Mouse (Mus musculus): ENCODE data around the gene Snn. TPM values are rescaled to one million over a fixed set of nuclear protein-coding genes. Genes with fewer than 3 reads are reported as not detected.

Snn gene
- total and polyA plus RNA-seq, 3 experiments: 34.0 to 93.8 (median 53.1) TPM

DNA sequence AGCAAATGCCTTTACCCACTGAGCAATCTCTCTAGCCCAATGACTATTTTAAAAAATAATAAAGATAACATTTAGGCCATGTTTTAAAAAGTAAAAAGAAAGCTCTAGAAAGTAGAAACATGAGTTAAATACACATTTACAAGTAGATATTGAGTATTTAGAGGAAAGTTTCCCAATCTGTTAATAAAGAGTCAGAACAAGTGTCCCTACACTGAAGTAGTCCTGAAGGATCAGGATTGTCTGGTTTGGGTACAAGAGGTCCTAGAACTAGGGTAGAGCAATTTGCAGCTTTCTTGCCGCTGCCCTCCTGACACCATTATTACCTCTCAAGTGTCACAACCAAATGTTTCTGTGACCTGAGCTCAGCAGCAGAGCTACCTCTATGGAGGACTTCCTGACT is 63.4 kb downstream of the Snn start:
- dilution Hi-C loops (cut with MboI; ENCODE audit: extremely low pct_ligation_motif_present, extremely low pct_unique_long_range_greater_than_20kb, low sequenced_read_pairs) (no loop called here), in situ Hi-C loops (cut with MboI; ENCODE audit: low pct_ligation_motif_present, low pct_unique_long_range_greater_than_20kb, low sequenced_read_pairs) (no loop called here)
- Histone ChIP-seq H3K4me1 (ENCODE audit: control insufficient read depth in 1 of 2, insufficient read depth in 2 of 2) (peaks cover 3 to 34% of the 10 kb centered on the region in 2 experiments; a peak in 2 of 4 replicates), H3K27ac (ENCODE audit: insufficient read depth, low read depth) (no peak overlapping the region), H3K9ac (ENCODE audit: insufficient read depth, low read depth) (no peak overlapping the region), H3K4me3 (replicated peaks in 1 of 3; ENCODE audit: low read depth in 2 of 3, low read length in 2 of 3, poor library complexity in 1 of 3) (no peak overlapping the region), H3K79me2 (replicated peaks; ENCODE audit: control insufficient read depth, extremely low read depth, insufficient read depth, poor library complexity, severe bottlenecking) (peaks cover 61% of the 10 kb centered on the region), H3K27me3 (replicated peaks) (no peaks in the 10 kb centered on the region), H3K36me3 (replicated peaks in 1 of 2; ENCODE audit: control insufficient read depth in 1 of 2, insufficient read depth in 1 of 2, low read length in 1 of 2) (peaks cover 65 to 92% of the 10 kb centered on the region in 2 experiments), H3K9me3 (replicated peaks; ENCODE audit: low read length) (no peaks in the 10 kb centered on the region), H3K4me2 (ENCODE audit: insufficient read depth, low read depth, poor library complexity, severe bottlenecking) (no peak overlapping the region)
- no peak for TF ChIP-seq JUN (IDR thresholded peaks at IDR 0.05; ENCODE audit: insufficient read depth, low read depth, low read length)
- no peak for TF ChIP-seq USF2 (conservative IDR thresholded peaks at IDR 0.05; ENCODE audit: low read depth, low read length)
- TF ChIP-seq MAX (IDR thresholded peaks at IDR 0.05; ENCODE audit: low read length): no peak
- no peak for TF ChIP-seq TCF12 (IDR thresholded peaks at IDR 0.05; ENCODE audit: low read depth, low read length)
- no peak for TF ChIP-seq KAT2A (IDR thresholded peaks at IDR 0.05; ENCODE audit: insufficient replicate concordance, low read length)
- TF ChIP-seq CHD2 (IDR thresholded peaks at IDR 0.05; ENCODE audit: low read length): no peak
- TF ChIP-seq CTCF (conservative IDR thresholded peaks at IDR 0.05 in 1 of 2, IDR thresholded peaks at IDR 0.05 in 1 of 2; ENCODE audit: low read depth in 2 of 2, low read length in 2 of 2): no peak
- no peak for TF ChIP-seq MYC (IDR thresholded peaks at IDR 0.05; ENCODE audit: low read depth, low read length)
- no peak for TF ChIP-seq CHD1 (IDR thresholded peaks at IDR 0.05; ENCODE audit: low read depth, low read length)
- no peak for TF ChIP-seq HCFC1 (IDR thresholded peaks at IDR 0.05; ENCODE audit: low read depth, low read length)
- TF ChIP-seq NELFE (IDR thresholded peaks at IDR 0.05; ENCODE audit: low read depth, low read length): no peak
- no peak for TF ChIP-seq BHLHE40 (IDR thresholded peaks at IDR 0.05; ENCODE audit: low read depth, low read length)
- TF ChIP-seq E2F4 (IDR thresholded peaks at IDR 0.05; ENCODE audit: insufficient replicate concordance, low read depth, low read length): no peak
- no peak for TF ChIP-seq MEF2A (IDR thresholded peaks at IDR 0.05; ENCODE audit: borderline replicate concordance, low read depth, low read length)
- TF ChIP-seq POLR2A (IDR thresholded peaks at IDR 0.05; ENCODE audit: low read depth, low read length): no peak
- DNase-seq (ENCODE audit: extremely low read depth): no peak

Other genes starting within 250 kb of the Snn start
- gene Gm11172, start 248.0 kb upstream of the Snn start, total RNA-seq (2012; rRNA removed): not detected in 2 replicates
- gene Gm11172, start 248.0 kb upstream of the Snn start, total RNA-seq (2014; rRNA removed): not detected in 2 replicates
- gene Gm11172, start 248.0 kb upstream of the Snn start, polyA plus RNA-seq (2012; ENCODE audit: insufficient read length, low read depth): not detected in 2 replicates
- 6.8 and 7.7 TPM in 2 replicates for gene Rmi2, start 225.9 kb upstream of the Snn start, total RNA-seq (2012; rRNA removed)
- 7.5 and 9.3 TPM in 2 replicates for gene Rmi2, start 225.9 kb upstream of the Snn start, total RNA-seq (2014; rRNA removed)
- gene Rmi2, start 225.9 kb upstream of the Snn start, polyA plus RNA-seq (2012; ENCODE audit: insufficient read length, low read depth): 12.1 and 13.8 TPM in 2 replicates
- 91.2 and 97.5 TPM in 2 replicates for gene Litaf, start 5.2 kb downstream of the Snn start, total RNA-seq (2012; rRNA removed)
- 151 and 154 TPM in 2 replicates for gene Litaf, start 5.2 kb downstream of the Snn start, total RNA-seq (2014; rRNA removed)
- gene Litaf, start 5.2 kb downstream of the Snn start, polyA plus RNA-seq (2012; ENCODE audit: insufficient read length, low read depth): 161 and 178 TPM in 2 replicates
- 51.3 and 63.0 TPM in 2 replicates for gene Txndc11, start 73.7 kb downstream of the Snn start, total RNA-seq (2012; rRNA removed)
- 40.6 and 40.8 TPM in 2 replicates for gene Txndc11, start 73.7 kb downstream of the Snn start, total RNA-seq (2014; rRNA removed)
- gene Txndc11, start 73.7 kb downstream of the Snn start, polyA plus RNA-seq (2012; ENCODE audit: insufficient read length, low read depth): 60.3 and 63.2 TPM in 2 replicates
- 78.6 and 85.3 TPM in 2 replicates for gene Zc3h7a, start 115.4 kb downstream of the Snn start, total RNA-seq (2012; rRNA removed)
- 177 and 242 TPM in 2 replicates for gene Zc3h7a, start 115.4 kb downstream of the Snn start, total RNA-seq (2014; rRNA removed)
- gene Zc3h7a, start 115.4 kb downstream of the Snn start, polyA plus RNA-seq (2012; ENCODE audit: insufficient read length, low read depth): 171 and 177 TPM in 2 replicates
- 177 and 244 TPM in 2 replicates for gene Rsl1d1, start 142.4 kb downstream of the Snn start, total RNA-seq (2012; rRNA removed)
- 697 and 769 TPM in 2 replicates for gene Rsl1d1, start 142.4 kb downstream of the Snn start, total RNA-seq (2014; rRNA removed)
- 494 and 495 TPM in 2 replicates for gene Rsl1d1, start 142.4 kb downstream of the Snn start, polyA plus RNA-seq (2012; ENCODE audit: insufficient read length, low read depth)
- 111 and 132 TPM in 2 replicates for gene Gspt1, start 193.4 kb downstream of the Snn start, total RNA-seq (2012; rRNA removed)
- 147 and 151 TPM in 2 replicates for gene Gspt1, start 193.4 kb downstream of the Snn start, total RNA-seq (2014; rRNA removed)
- gene Gspt1, start 193.4 kb downstream of the Snn start, polyA plus RNA-seq (2012; ENCODE audit: insufficient read length, low read depth): 502 and 886 TPM in 2 replicates

Data from CH12.LX (cell line).